Mouse (Mus musculus): ENCODE measurements around the gene Surf6. TPM values are rescaled to one million over a fixed set of nuclear protein-coding genes. Genes with fewer than 3 reads are reported as not detected.

The Surf6 gene
- polyA plus RNA-seq, 1 experiment from 2014 or later: 34.4 TPM

DNA sequence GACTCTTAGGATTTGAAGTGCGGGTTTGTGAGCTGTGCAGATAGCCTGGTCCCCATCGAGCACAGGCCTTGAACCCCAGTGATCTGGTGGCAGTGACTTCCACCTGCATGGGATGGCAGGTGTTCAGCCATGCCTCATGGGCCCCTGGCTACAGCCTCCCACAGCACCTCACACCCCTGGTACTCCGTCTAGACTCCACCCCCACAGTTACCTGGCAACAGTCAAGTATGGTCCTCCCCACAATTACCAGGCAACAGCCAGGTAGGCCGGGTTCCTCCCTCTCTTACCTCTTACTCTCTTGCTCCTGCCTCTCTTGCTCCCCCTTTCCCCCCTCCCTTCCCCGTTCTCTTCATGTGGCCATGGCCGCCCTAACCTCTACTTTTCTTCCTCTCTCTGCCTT, 32.0 kb downstream of the Surf6 start:
- WGBS: 69% methylated on average over 6 of the region's 6 CpGs

DNA sequence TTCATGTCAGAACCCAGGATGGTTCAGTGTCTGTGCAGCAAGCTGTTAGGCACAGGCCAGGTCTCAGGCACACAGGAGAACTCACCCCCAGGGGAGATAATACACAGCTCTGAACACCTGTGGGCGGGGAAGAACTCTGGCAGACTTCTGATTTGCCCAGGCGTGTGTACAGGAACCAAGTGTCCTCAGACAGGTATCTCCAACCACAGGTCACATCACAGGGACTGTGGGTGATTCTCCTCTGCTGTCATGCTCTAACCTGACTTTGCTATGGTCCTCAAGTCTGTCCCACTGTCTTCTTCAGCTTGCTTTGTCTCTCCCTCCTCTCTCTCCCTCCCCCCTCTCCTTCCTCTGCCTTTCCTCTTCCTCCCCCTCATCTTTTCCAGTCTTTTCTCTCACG, 37.8 kb downstream of the Surf6 start, which contains the start of gene Abo:
Abo (minus strand) TSS at position 101 of the 400 bp plus-strand sequence.
- Histone ChIP-seq H3K27ac (no peak within 1 kb of the TSS), H3K36me3 (replicated peaks) (no peaks in the 10 kb centered on the region), H3K9me3 (no peaks in the 10 kb centered on the region), H3K27me3 (ENCODE audit: poor library complexity, severe bottlenecking) (no peaks in the 10 kb centered on the region), H3K4me3 (no peak within 1 kb of the TSS), H3K4me1 (no peaks in the 10 kb centered on the region)
- DNase-seq (ENCODE audit: extremely low spot score, low spot score): no peak
- WGBS: 74% methylated on average over 3 of the region's 3 CpGs

More for the DNA sequence above, 32.0 kb downstream of the Surf6 start:
- H3K4me1 ChIP-seq: no peaks in the 10 kb centered on the region
- no peaks in the 10 kb centered on the region for H3K27me3 ChIP-seq (ENCODE audit: poor library complexity, severe bottlenecking)
- H3K9me3 ChIP-seq: no peaks in the 10 kb centered on the region
- H3K27ac ChIP-seq: no peak overlapping the region
- no peak for DNase-seq (ENCODE audit: extremely low spot score, low spot score)
- H3K4me3 ChIP-seq: no peak overlapping the region
- H3K36me3 ChIP-seq (replicated peaks): no peaks in the 10 kb centered on the region

DNA sequence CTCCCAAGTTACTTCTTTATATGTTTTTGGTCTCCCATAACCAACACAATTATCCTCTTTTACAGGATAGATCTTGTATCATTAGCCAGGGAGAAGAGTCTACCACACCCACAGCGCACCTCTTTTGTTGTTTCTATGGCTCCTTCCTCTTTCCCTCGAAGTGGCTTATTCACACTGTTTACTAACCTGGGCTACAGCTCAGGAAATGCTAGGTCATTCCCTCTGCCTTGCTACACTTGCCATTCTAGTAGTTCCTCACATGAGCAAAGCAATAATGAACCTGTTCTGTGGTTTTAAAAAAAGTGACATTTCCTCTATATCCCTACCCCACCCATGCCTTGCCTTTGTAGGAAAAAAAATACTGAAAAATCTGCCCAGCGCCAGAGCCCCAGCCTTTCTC, 39.8 kb downstream of the Surf6 start:
- H3K4me1 ChIP-seq: no peaks in the 10 kb centered on the region
- H3K9me3 ChIP-seq: no peaks in the 10 kb centered on the region
- H3K4me3 ChIP-seq: no peak overlapping the region
- DNase-seq (ENCODE audit: extremely low spot score, low spot score): no peak
- no peaks in the 10 kb centered on the region for H3K36me3 ChIP-seq (replicated peaks)
- H3K27me3 ChIP-seq (ENCODE audit: poor library complexity, severe bottlenecking): no peaks in the 10 kb centered on the region
- H3K27ac ChIP-seq: no peak overlapping the region
- 73% methylated on average over 3 of the region's 3 CpGs for WGBS

DNA sequence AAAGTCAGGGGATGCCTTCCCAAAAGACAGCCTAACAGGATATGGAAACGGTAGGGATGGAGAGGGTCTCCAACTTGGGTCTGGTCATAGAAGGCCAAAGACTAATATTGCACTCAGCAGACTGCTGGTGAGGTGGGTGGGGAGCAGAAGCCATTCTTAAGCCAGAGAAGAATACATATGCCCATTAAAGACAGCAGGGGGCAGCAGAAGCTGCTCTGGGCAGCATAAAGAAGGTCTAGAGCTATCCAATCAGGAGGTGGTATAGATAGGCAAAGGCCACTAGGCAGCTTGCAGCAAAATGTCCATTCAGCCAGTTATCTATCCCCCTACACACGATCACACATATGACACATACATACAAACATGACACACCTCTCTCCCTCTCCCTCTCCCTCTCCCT, 55.0 kb downstream of the Surf6 start:
- no peak overlapping the region for H3K4me3 ChIP-seq
- no peak for DNase-seq (ENCODE audit: extremely low spot score, low spot score)
- H3K27ac ChIP-seq: no peak overlapping the region
- H3K4me1 ChIP-seq: no peaks in the 10 kb centered on the region
- peaks cover 7% of the 10 kb centered on the region; the same call in 1 of the 2 replicates for H3K9me3 ChIP-seq
- no peaks in the 10 kb centered on the region for H3K27me3 ChIP-seq (ENCODE audit: poor library complexity, severe bottlenecking)
- 52% methylated on average over 2 of the region's 2 CpGs for WGBS
- no peaks in the 10 kb centered on the region for H3K36me3 ChIP-seq (replicated peaks)

Other genes with a start within 250 kb of the Surf6 start
- gene Lcn4, start 231.6 kb downstream of the Surf6 start, polyA plus RNA-seq (2016; fragmentation: Nextera tagmentation; extraction: Ambion mirVana): not detected in 2 replicates
- not detected in 2 replicates for gene Abo, start 37.9 kb downstream of the Surf6 start, polyA plus RNA-seq (2016; fragmentation: Nextera tagmentation; extraction: Ambion mirVana)
- gene Med22, start 7.8 kb upstream of the Surf6 start, polyA plus RNA-seq (2016; fragmentation: Nextera tagmentation; extraction: Ambion mirVana): 112 and 118 TPM in 2 replicates
- gene Rpl7a, start 7.9 kb upstream of the Surf6 start, polyA plus RNA-seq (2016; fragmentation: Nextera tagmentation; extraction: Ambion mirVana): 735 and 753 TPM in 2 replicates
- 54.9 and 55.1 TPM in 2 replicates for gene Surf2, start 13.5 kb upstream of the Surf6 start, polyA plus RNA-seq (2016; fragmentation: Nextera tagmentation; extraction: Ambion mirVana)
- gene Surf1, start 13.7 kb upstream of the Surf6 start, polyA plus RNA-seq (2016; fragmentation: Nextera tagmentation; extraction: Ambion mirVana): 46.0 and 47.3 TPM in 2 replicates
- gene Surf4, start 31.0 kb upstream of the Surf6 start, polyA plus RNA-seq (2016; fragmentation: Nextera tagmentation; extraction: Ambion mirVana): 155 TPM in 2 replicates
- gene Stkld1, start 31.2 kb upstream of the Surf6 start, polyA plus RNA-seq (2016; fragmentation: Nextera tagmentation; extraction: Ambion mirVana): 0.07 and 0.09 TPM in 2 replicates
- 57.1 and 59.0 TPM in 2 replicates for gene Rexo4, start 61.5 kb upstream of the Surf6 start, polyA plus RNA-seq (2016; fragmentation: Nextera tagmentation; extraction: Ambion mirVana)
- gene Adamts13, start 70.5 kb upstream of the Surf6 start, polyA plus RNA-seq (2016; fragmentation: Nextera tagmentation; extraction: Ambion mirVana): not detected in 2 replicates
- gene Cacfd1, start 107.0 kb upstream of the Surf6 start, polyA plus RNA-seq (2016; fragmentation: Nextera tagmentation; extraction: Ambion mirVana): 101 and 103 TPM in 2 replicates
- gene Slc2a6, start 125.1 kb upstream of the Surf6 start, polyA plus RNA-seq (2016; fragmentation: Nextera tagmentation; extraction: Ambion mirVana): 1.6 and 2.1 TPM in 2 replicates
- not detected in 2 replicates for gene Mymk, start 169.3 kb upstream of the Surf6 start, polyA plus RNA-seq (2016; fragmentation: Nextera tagmentation; extraction: Ambion mirVana)
- 3.8 and 5.3 TPM in 2 replicates for gene Adamtsl2, start 176.5 kb upstream of the Surf6 start, polyA plus RNA-seq (2016; fragmentation: Nextera tagmentation; extraction: Ambion mirVana)
- gene Fam163b, start 239.6 kb upstream of the Surf6 start, polyA plus RNA-seq (2016; fragmentation: Nextera tagmentation; extraction: Ambion mirVana): 0.05 and 0.16 TPM in 2 replicates